Mouse (Mus musculus) lung, postnatal 0 days (tissue): ENCODE results near the gene Ogg1. TPM values are rescaled to one million over a fixed set of nuclear protein-coding genes. Genes with fewer than 3 reads are reported as not detected.
A peak's percentile ranks its signal among the peaks of the same experiment; 100 is the strongest.
"Not testable (repeated sequence)": the region's sequence is repeated elsewhere in the genome, so short reads cannot be mapped to it uniquely, and the experiment has no call there.

Experiments used
- ATAC-seq: fragments of 200-750 bp; cut with Nextera tagmentation; 2 replicates; pipeline ENCODE4 v1.8.0; 2017; ENCODE audit warnings: moderate library complexity
- DNase-seq: peaks from one replicate; pipeline ENCODE4 v3.0.0-alpha.2; 2016; ENCODE audit warnings: low spot score
- H3K27ac ChIP-seq: fragments of 300-500 bp; sonication (generic); 2 replicates; pipeline ENCODE4 v1.5.1; 2014; ENCODE audit warnings: antibody characterized with exemption, mild to moderate bottlenecking, low read length, mixed read lengths
- H3K27me3 ChIP-seq: fragments of 300-500 bp; sonication (generic); replicated peaks from 2 replicates; pipeline ENCODE4 v1.6.1; 2014; ENCODE audit warnings: low read length, mixed read lengths; ENCODE audit not compliant: insufficient read depth
- H3K36me3 ChIP-seq: fragments of 300-500 bp; sonication (generic); 2 replicates; pipeline ENCODE4 v1.6.1; 2014; ENCODE audit warnings: low read length, mixed read lengths; ENCODE audit not compliant: insufficient read depth
- H3K4me1 ChIP-seq: fragments of 300-500 bp; sonication (generic); 2 replicates; pipeline ENCODE4 v1.6.1; 2014; ENCODE audit warnings: antibody characterized with exemption, low read depth, low read length, mixed read lengths; ENCODE audit not compliant: insufficient read depth
- H3K4me2 ChIP-seq: fragments of 300-500 bp; sonication (generic); replicated peaks from 2 replicates; pipeline ENCODE4 v1.6.1; 2014; ENCODE audit warnings: low read depth, mild to moderate bottlenecking, low read length, moderate library complexity, mixed read lengths
- H3K4me3 ChIP-seq: fragments of 300-500 bp; sonication (generic); 2 replicates; pipeline ENCODE4 v1.5.1; 2014; ENCODE audit warnings: low read depth, low read length
- H3K9ac ChIP-seq: fragments of 300-500 bp; sonication (generic); replicated peaks from 2 replicates; pipeline ENCODE4 v1.6.1; 2014; ENCODE audit warnings: low read depth, mild to moderate bottlenecking
- H3K9me3 ChIP-seq: fragments of 300-500 bp; sonication (generic); 2 replicates; pipeline ENCODE4 v1.6.1; 2016; ENCODE audit warnings: low read length, mixed read lengths
- CTCF ChIP-seq: IDR thresholded peaks from 2 replicates; pipeline ENCODE4 v1.5.1; 2016; ENCODE audit warnings: antibody characterized with exemption, mild to moderate bottlenecking
- EP300 ChIP-seq: IDR thresholded peaks from 2 replicates; pipeline ENCODE4 v1.6.1; 2016; ENCODE audit warnings: antibody characterized with exemption, mild to moderate bottlenecking, control low read depth
- WGBS: fragments of 180-500 bp; shearing (Covaris S2); extraction: QIAGEN DNeasy Blood & Tissue Kit; methylation state at CpG from one replicate; pipeline ENCODE4 v1.1.7; 2014; 5-methylcytosine and 5-hydroxymethylcytosine counted together
- polyA plus RNA-seq: library from polyadenylated mRNA; unstranded; fragments of >200 nt; fragmentation: Nextera tagmentation; extraction: Ambion mirVana; gene quantifications from 2 replicates; pipeline ENCODE4 v1.2.1, GENCODE M21; 2015

Ogg1 gene
- polyA plus RNA-seq, 1 experiment from 2014 or later, result 11.7 TPM

DNA sequence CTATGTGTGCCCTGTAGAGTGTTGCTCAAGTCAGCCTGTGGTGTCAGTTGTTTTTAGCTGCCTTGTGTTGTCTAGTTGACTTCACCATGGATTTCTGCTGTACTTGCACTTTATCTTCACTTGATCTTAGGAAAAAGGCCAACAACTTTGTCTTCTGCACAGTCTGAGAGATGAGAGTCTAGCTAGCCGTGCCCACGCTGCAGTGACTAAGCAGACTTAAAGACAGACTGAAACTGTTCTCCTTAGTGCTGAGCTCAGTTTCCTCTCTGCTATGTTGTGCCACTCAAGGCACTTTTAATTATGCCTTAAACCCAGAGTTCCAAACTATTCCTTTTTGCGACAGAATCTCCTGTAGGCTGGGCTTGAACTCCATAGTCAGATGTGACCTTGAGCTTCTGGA lies 10.8 kb upstream of the Ogg1 start:
- Histone ChIP-seq H3K4me2 (no peak overlapping the region), H3K36me3 (peaks cover 57% of the 10 kb centered on the region; the same call in 1 of the 2 replicates), H3K4me1 (no peaks in the 10 kb centered on the region), H3K4me3 (no peak overlapping the region), H3K9me3 (no peaks in the 10 kb centered on the region), H3K27me3 (no peaks in the 10 kb centered on the region), H3K9ac (no peak overlapping the region), H3K27ac (no peak overlapping the region)
- DNase-seq (no peak), ATAC-seq (no peak)
- WGBS, result 93% methylated on average over 3 of the region's 3 CpGs
- TF ChIP-seq CTCF (no peak), EP300 (no peak)

DNA sequence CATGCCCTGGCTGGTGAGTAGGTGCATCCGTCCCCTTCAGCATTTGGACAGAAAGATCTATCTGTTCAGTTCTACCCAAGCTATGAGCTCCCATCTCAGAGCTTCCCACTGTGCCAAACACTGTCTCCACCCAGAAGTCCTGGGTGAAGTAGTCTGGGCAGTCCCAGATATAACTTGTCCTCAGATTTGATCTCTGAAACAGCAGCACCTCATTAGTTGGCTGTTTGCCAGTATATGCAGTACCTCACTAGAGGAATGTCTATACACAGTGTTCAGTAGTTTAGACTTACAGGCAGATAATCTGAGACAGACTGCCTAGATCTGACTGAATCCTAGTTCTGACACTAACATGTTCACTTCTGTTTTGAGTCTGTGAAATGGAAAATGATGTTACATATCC lies 2.6 kb downstream of the Ogg1 start:
- 84% methylated on average over 1 of the region's 1 CpGs for WGBS
- Histone ChIP-seq H3K27ac (no peak overlapping the region), H3K4me3 (no peak overlapping the region), H3K36me3 (no peaks in the 10 kb centered on the region; the same call in 1 of the 2 replicates), H3K9ac (no peak overlapping the region), H3K4me2 (no peak overlapping the region), H3K4me1 (0 out of 2 replicates have a peak, but pooled peaks cover 5% of the 10 kb centered on the region), H3K27me3 (no peaks in the 10 kb centered on the region), H3K9me3 (no peaks in the 10 kb centered on the region)
- ATAC-seq, result no peak
- TF ChIP-seq EP300 (no peak), CTCF (no peak)
- DNase-seq, result no peak

GRCm38 (mm10) chr6:113330547-113330946 lies 3.8 kb downstream of the Ogg1 start:
- 0 out of 2 replicates have a peak, but pooled peaks cover 5% of the 10 kb centered on the region for H3K4me1 ChIP-seq
- DNase-seq (peak; percentile 56), ATAC-seq (no peak)
- no peak overlapping the region for H3K4me3 ChIP-seq
- WGBS, result 34% methylated on average over 2 of the region's 2 CpGs
- no peak overlapping the region for H3K9ac ChIP-seq
- H3K4me2 ChIP-seq, result no peak overlapping the region
- no peaks in the 10 kb centered on the region for H3K9me3 ChIP-seq
- no peaks in the 10 kb centered on the region for H3K27me3 ChIP-seq
- H3K36me3 ChIP-seq, result peaks cover 5% of the 10 kb centered on the region; the same call in 1 of the 2 replicates
- TF ChIP-seq EP300 (no peak), CTCF (0 out of 2 replicates have a peak, but pooled peaks have one; percentile 1)
- no peak overlapping the region for H3K27ac ChIP-seq

- Histone ChIP-seq H3K27ac (no peak overlapping the region), H3K4me1 (0 out of 2 replicates have a peak, but pooled peaks cover 5% of the 10 kb centered on the region), H3K36me3 (peaks cover 15% of the 10 kb centered on the region; the same call in 1 of the 2 replicates), H3K4me2 (no peak overlapping the region), H3K27me3 (no peaks in the 10 kb centered on the region), H3K9ac (no peak overlapping the region), H3K4me3 (no peak overlapping the region), H3K9me3 (no peaks in the 10 kb centered on the region)
- ATAC-seq (no peak), DNase-seq (no peak)
- TF ChIP-seq EP300, result no peak
- TF ChIP-seq CTCF, result no peak
- WGBS, result 78% methylated on average over 11 of the region's 11 CpGs
Measured at GRCm38 (mm10) chr6:113331721-113332120, 4.9 kb downstream of the Ogg1 start.

GRCm38 (mm10) chr6:113332734-113333133 lies 6.0 kb downstream of the Ogg1 start:
- ATAC-seq, H3K4me2 ChIP-seq, DNase-seq, H3K4me1 ChIP-seq, H3K4me3 ChIP-seq, H3K27me3 ChIP-seq, H3K9ac ChIP-seq, H3K27ac ChIP-seq, H3K9me3 ChIP-seq: not testable (repeated sequence)
- peaks cover 19% of the 10 kb centered on the region; the same call in 1 of the 2 replicates for H3K36me3 ChIP-seq
- 54% methylated on average over 6 of the region's 6 CpGs for WGBS
- TF ChIP-seq EP300 (0 out of 2 replicates have a peak, but pooled peaks have one; percentile 19), CTCF (peak; percentile 29; the same call in 1 of the 2 replicates)

DNA sequence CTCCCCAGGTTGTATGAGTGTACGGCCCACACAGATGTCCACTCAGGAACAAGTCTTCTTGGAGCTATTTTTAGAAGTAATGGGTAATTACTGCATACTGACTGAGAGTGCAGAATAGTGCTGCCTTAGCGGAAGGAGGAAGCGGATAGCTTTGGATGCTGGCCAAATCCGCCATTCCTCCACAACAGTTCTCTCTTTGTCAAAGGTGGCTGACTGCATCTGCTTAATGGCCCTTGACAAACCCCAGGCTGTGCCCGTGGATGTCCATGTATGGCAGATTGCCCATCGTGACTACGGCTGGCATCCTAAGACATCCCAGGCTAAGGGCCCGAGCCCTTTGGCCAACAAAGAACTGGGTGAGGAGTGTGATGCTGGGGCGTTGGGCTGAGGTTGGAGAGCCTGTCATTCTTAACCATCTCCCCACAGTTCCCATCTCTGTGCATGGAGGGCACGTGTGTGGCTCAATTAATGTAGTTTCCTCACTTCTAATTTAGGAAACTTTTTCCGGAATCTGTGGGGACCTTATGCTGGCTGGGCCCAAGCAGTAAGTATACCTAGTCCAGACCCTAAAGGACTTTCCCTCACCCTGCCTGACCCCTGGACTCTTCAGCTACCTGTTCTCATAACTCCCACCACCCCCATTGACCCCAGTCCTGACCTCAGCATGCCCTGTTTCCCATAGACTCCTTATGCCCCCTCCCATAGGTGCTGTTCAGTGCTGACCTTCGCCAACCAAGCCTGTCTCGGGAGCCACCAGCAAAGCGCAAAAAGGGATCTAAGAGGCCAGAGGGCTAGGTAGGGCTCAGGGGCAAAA lies 6.6 kb downstream of the Ogg1 start:
- no peak overlapping the region for H3K9ac ChIP-seq
- DNase-seq (peak; percentile 85), ATAC-seq (peak; percentile 81)
- no peaks in the 10 kb centered on the region for H3K27me3 ChIP-seq
- H3K4me1 ChIP-seq, result 0 out of 2 replicates have a peak, but pooled peaks cover 7% of the 10 kb centered on the region
- peak overlapping the region; percentile 1; the same call in 1 of the 2 replicates for H3K27ac ChIP-seq
- H3K4me3 ChIP-seq, result no peak overlapping the region
- TF ChIP-seq CTCF (no peak), EP300 (no peak)
- no peaks in the 10 kb centered on the region for H3K9me3 ChIP-seq
- peaks cover 25% of the 10 kb centered on the region; the same call in 1 of the 2 replicates for H3K36me3 ChIP-seq
- WGBS, result 32% methylated on average over 14 of the region's 14 CpGs
- H3K4me2 ChIP-seq, result no peak overlapping the region
